Mouse (Mus musculus) C2C12 (cell line): Measurements from ENCODE around the gene Rsph6a. TPM values are rescaled to one million over a fixed set of nuclear protein-coding genes. Genes with fewer than 3 reads are reported as not detected.
A peak's percentile ranks its signal among the peaks of the same experiment; 100 is the strongest.
"Not testable (repeated sequence)": the region's sequence is repeated elsewhere in the genome, so short reads cannot be mapped to it uniquely, and the experiment has no call there.

Source experiments
- H3K27me3 ChIP-seq: one replicate; pipeline ENCODE4 v1.6.1; 2011; ENCODE audit not compliant: control insufficient read depth, insufficient read depth, insufficient read length
- H3K36me3 ChIP-seq: one replicate; pipeline ENCODE4 v1.6.1; 2011; ENCODE audit not compliant: control insufficient read depth, insufficient read depth
- H3K4me3 ChIP-seq: one replicate; pipeline ENCODE4 v1.5.1; 2011; ENCODE audit warnings: mild to moderate bottlenecking, control low read depth; ENCODE audit not compliant: poor library complexity, insufficient read depth, severe bottlenecking
- H3K79me2 ChIP-seq: one replicate; pipeline ENCODE4 v1.6.1; 2011; ENCODE audit not compliant: control insufficient read depth, insufficient read depth
- H3K79me3 ChIP-seq: one replicate; pipeline ENCODE4 v1.6.1; 2011; ENCODE audit warnings: low read depth, control low read depth
- H3ac ChIP-seq: one replicate; pipeline ENCODE3; 2011; ENCODE audit warnings: low read depth; ENCODE audit not compliant: control insufficient read depth, insufficient read length
- CEBPB ChIP-seq: IDR thresholded peaks from one replicate; pipeline ENCODE4 v1.6.1; 2011; ENCODE audit warnings: low read depth, mild to moderate bottlenecking, control low read depth, moderate library complexity
- CTCF ChIP-seq: IDR thresholded peaks from one replicate; pipeline ENCODE4 v1.5.1; 2011; ENCODE audit not compliant: control insufficient read depth, insufficient read depth, insufficient read length
- FOSL1 ChIP-seq: IDR thresholded peaks from one replicate; pipeline ENCODE4 v1.8.0; 2011; ENCODE audit warnings: mild to moderate bottlenecking, low read length; ENCODE audit not compliant: poor library complexity, insufficient read depth, severe bottlenecking
- MAX ChIP-seq: IDR thresholded peaks from one replicate; pipeline ENCODE4 v1.6.1; 2011; ENCODE audit warnings: mild to moderate bottlenecking, control low read depth
- MYOD1 ChIP-seq: IDR thresholded peaks from one replicate; pipeline ENCODE4 v1.6.1; 2011; ENCODE audit warnings: low read depth; ENCODE audit not compliant: control insufficient read depth, insufficient read length
- MYOG ChIP-seq: IDR thresholded peaks from one replicate; pipeline ENCODE4 v1.6.1; 2011; ENCODE audit not compliant: control insufficient read depth, insufficient read length; ENCODE audit errors: extremely low read depth
- USF1 ChIP-seq: IDR thresholded peaks from one replicate; pipeline ENCODE4 v1.6.1; 2011; ENCODE audit warnings: low read depth, mild to moderate bottlenecking, control low read depth, moderate library complexity
- polyA plus RNA-seq: library from polyadenylated mRNA; unstranded; fragments of >200 nt; fragmentation: generic; extraction: Trizol; gene quantifications from one replicate; pipeline ENCODE4 v1.2.1, GENCODE M21; 2012; ENCODE audit warnings: missing spikeins

The Rsph6a gene
- polyA plus RNA-seq, 1 experiment: 0.09 TPM

DNA sequence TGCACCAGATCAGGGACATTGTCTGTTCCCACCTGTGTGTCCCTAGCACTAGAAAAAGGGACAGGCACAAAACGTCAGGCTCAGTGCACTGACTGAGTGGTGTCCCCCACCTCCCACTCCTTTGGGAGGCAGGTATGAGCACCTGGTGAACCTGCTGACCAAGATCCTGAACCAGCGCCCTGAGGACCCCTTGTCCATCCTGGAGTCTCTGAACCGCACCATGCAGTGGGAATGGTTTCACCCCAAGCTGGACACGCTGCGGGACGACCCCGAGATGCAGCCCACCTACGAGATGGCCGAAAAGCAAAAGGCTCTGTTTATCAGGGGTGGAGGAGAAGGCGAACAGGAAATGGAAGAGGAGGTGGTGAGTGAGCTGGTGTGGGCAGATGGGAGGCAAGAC, 2.9 kb downstream of the Rsph6a start:
- no peak overlapping the region for H3ac ChIP-seq
- no peaks in the 10 kb centered on the region for H3K27me3 ChIP-seq
- no peak for TF ChIP-seq MAX
- no peak for TF ChIP-seq FOSL1
- no peak for TF ChIP-seq CEBPB
- no peak for TF ChIP-seq CTCF
- TF ChIP-seq MYOD1: no peak
- no peak for TF ChIP-seq MYOG
- no peak for TF ChIP-seq USF1

GRCm38 (mm10) chr7:19065896-19066295, 11.4 kb downstream of the Rsph6a start:
- Histone ChIP-seq H3K79me3 (no peaks in the 10 kb centered on the region), H3K79me2 (no peaks in the 10 kb centered on the region), H3K27me3 (peaks cover 18% of the 10 kb centered on the region), H3ac (no peak overlapping the region), H3K4me3 (no peak overlapping the region), H3K36me3 (no peaks in the 10 kb centered on the region)
- no peak for TF ChIP-seq FOSL1
- no peak for TF ChIP-seq MYOD1
- TF ChIP-seq MYOG: no peak
- TF ChIP-seq MAX: no peak
- TF ChIP-seq CEBPB: no peak
- TF ChIP-seq CTCF: no peak
- TF ChIP-seq USF1: no peak

More for the DNA sequence above, 2.9 kb downstream of the Rsph6a start:
- no peaks in the 10 kb centered on the region for H3K79me3 ChIP-seq
- H3K36me3 ChIP-seq: no peaks in the 10 kb centered on the region
- H3K4me3 ChIP-seq: no peak overlapping the region
- no peaks in the 10 kb centered on the region for H3K79me2 ChIP-seq

DNA sequence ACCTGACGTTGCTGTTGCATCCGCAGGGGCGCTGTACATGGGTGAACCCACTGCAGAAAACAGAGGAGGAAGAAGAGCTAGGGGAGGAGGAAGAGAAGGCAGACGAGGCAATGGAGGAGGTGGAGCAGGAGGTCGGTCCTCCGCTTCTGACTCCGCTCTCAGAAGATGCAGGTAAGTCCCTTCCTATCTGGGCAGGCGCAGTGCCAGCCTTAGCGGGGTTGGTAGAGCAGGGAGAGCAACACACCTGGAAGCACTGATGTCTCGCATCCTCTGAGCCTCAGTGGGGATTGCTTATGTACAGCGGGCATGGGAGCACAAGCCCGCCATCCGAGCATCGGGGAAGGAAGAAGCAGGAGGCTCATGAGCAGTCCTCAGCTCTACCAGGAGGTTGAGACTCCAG, 12.6 kb downstream of the Rsph6a start:
- TF ChIP-seq MYOD1 (no peak), CTCF (no peak), FOSL1 (no peak), MAX (no peak), MYOG (no peak), CEBPB (no peak), USF1 (no peak)
- no peaks in the 10 kb centered on the region for H3K36me3 ChIP-seq
- no peak overlapping the region for H3ac ChIP-seq
- peaks cover 18% of the 10 kb centered on the region for H3K27me3 ChIP-seq
- no peaks in the 10 kb centered on the region for H3K79me2 ChIP-seq
- H3K79me3 ChIP-seq: no peaks in the 10 kb centered on the region
- H3K4me3 ChIP-seq: no peak overlapping the region

DNA sequence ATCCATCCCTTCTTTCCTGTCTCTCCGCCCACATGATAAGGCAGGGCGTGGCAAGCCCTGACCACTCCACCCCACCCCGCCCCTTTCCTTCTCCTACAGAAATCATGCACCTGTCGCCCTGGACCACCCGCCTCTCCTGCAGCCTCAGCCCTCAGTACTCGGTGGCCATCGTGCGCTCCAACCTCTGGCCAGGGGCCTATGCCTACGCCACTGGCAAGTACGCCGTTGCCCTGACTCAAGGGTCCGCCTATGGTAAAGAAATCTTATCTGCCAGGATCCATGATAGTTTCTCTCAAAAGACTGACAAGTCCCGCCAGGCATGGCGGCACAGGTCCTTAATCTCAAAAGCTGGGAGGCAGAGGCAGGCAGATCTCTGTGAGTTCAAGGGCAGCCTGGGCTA, 13.4 kb downstream of the Rsph6a start:
- Histone ChIP-seq H3ac (no peak overlapping the region), H3K79me2 (no peaks in the 10 kb centered on the region), H3K27me3 (peaks cover 18% of the 10 kb centered on the region), H3K4me3 (no peak overlapping the region), H3K79me3 (no peaks in the 10 kb centered on the region), H3K36me3 (no peaks in the 10 kb centered on the region)
- no peak for TF ChIP-seq MYOG
- TF ChIP-seq FOSL1: no peak
- no peak for TF ChIP-seq CEBPB
- TF ChIP-seq CTCF: no peak
- TF ChIP-seq MAX: no peak
- no peak for TF ChIP-seq MYOD1
- TF ChIP-seq USF1: no peak

DNA sequence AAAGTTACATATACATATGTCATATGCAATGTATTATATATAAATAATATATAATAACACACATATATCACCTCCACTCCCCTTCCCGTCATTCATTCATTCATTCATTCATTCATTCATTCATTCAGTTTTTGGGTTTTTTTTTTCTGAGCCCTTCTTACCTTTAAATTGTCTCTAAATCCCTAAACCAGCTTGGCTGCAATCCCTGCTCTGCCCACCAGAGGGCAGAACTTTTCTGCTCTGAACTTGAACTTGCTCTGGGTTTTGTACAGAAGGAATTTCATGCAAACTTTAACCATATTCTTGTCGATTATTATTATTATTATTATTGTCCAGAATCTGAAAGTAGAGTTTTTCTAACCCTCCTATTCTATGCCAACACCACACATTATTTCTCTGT, 14.2 kb downstream of the Rsph6a start:
- Histone ChIP-seq H3ac (no peak overlapping the region), H3K36me3 (no peaks in the 10 kb centered on the region), H3K79me2 (no peaks in the 10 kb centered on the region), H3K4me3 (no peak overlapping the region), H3K27me3 (peaks cover 18% of the 10 kb centered on the region), H3K79me3 (no peaks in the 10 kb centered on the region)
- TF ChIP-seq FOSL1 (no peak), CTCF (peak; percentile 13)

GRCm38 (mm10) chr7:19069500-19069899, 15.0 kb downstream of the Rsph6a start:
- no peaks in the 10 kb centered on the region for H3K79me3 ChIP-seq
- H3K27me3 ChIP-seq: peaks cover 18% of the 10 kb centered on the region
- H3K36me3 ChIP-seq: no peaks in the 10 kb centered on the region
- TF ChIP-seq CTCF (no peak), MYOD1 (no peak), FOSL1 (no peak)
- H3K79me2 ChIP-seq: no peaks in the 10 kb centered on the region
- no peak overlapping the region for H3K4me3 ChIP-seq
- no peak overlapping the region for H3ac ChIP-seq

GRCm38 (mm10) chr7:19071024-19071423, 16.5 kb downstream of the Rsph6a start:
- not testable (repeated sequence) for H3K36me3 ChIP-seq, H3K79me2 ChIP-seq, H3ac ChIP-seq, H3K4me3 ChIP-seq, H3K27me3 ChIP-seq, H3K79me3 ChIP-seq
